Mouse (Mus musculus) gastrocnemius, postnatal 25 days (tissue): Measurements from ENCODE around the gene Gnb1l. TPM values are rescaled to one million over a fixed set of nuclear protein-coding genes. Genes with fewer than 3 reads are reported as not detected.
A peak's percentile ranks its signal among the peaks of the same experiment; 100 is the strongest.

ENCODE experiments used
- DNase-seq: peaks from one replicate; pipeline ENCODE4 v3.0.0; 2022
- total RNA-seq, 2 experiments: library from RNA; stranded (reverse); gene quantifications; 1 replicate in 1 of 2; 2 replicates in 1 of 2; pipeline ENCODE4 v1.2.3; 2021

Gene Gnb1l
- total RNA-seq, 2 experiments from 2014 or later = 3.4 to 3.6 TPM

- no peak for DNase-seq
These were observed 88.5 kb downstream of the Gnb1l start for GRCm38 (mm10) chr16:18586906-18587546.

- no peak for DNase-seq
These were observed 89.6 kb downstream of the Gnb1l start for GRCm38 (mm10) chr16:18587847-18588737.

- no peak for DNase-seq
These were observed 90.2 kb downstream of the Gnb1l start for GRCm38 (mm10) chr16:18588738-18589055.

GRCm38 (mm10) chr16:18589080-18589621 is 90.6 kb downstream of the Gnb1l start:
- DNase-seq = no peak

- no peak for DNase-seq
These were observed 91.6 kb downstream of the Gnb1l start, which contains the start of gene Tbx1 for GRCm38 (mm10) chr16:18589804-18590790. Tbx1 (minus strand) TSS chr16:18590671.

GRCm38 (mm10) chr16:18591047-18592018 is 92.8 kb downstream of the Gnb1l start:
- DNase-seq = no peak

GRCm38 (mm10) chr16:18593930-18594329 is 95.4 kb downstream of the Gnb1l start:
- DNase-seq = no peak

GRCm38 (mm10) chr16:18596255-18596654 is 97.7 kb downstream of the Gnb1l start:
- DNase-seq = no peak

- no peak for DNase-seq
These were observed 99.5 kb downstream of the Gnb1l start for GRCm38 (mm10) chr16:18598006-18598405.

GRCm38 (mm10) chr16:18601447-18601846 is 102.9 kb downstream of the Gnb1l start:
- DNase-seq = peak; percentile 56

- DNase-seq = peak; percentile 86
These were observed 105.8 kb downstream of the Gnb1l start for GRCm38 (mm10) chr16:18604267-18604701.

- no peak for DNase-seq
These were observed 107.2 kb downstream of the Gnb1l start for GRCm38 (mm10) chr16:18605705-18606104.

GRCm38 (mm10) chr16:18608226-18608625 is 109.7 kb downstream of the Gnb1l start:
- peak; percentile 43 for DNase-seq

- DNase-seq = no peak
These were observed 110.6 kb downstream of the Gnb1l start for GRCm38 (mm10) chr16:18609099-18609498.

- DNase-seq = no peak
These were observed 113.2 kb downstream of the Gnb1l start for GRCm38 (mm10) chr16:18611752-18612151.

GRCm38 (mm10) chr16:18613301-18613700 is 114.8 kb downstream of the Gnb1l start:
- no peak for DNase-seq
